Mouse (Mus musculus) heart, embryonic 16.5 days (tissue): ENCODE results near the gene Ndufb8. TPM values are rescaled to one million over a fixed set of nuclear protein-coding genes. Genes with fewer than 3 reads are reported as not detected.
A peak's percentile ranks its signal among the peaks of the same experiment; 100 is the strongest.

Experiments used
- ATAC-seq: fragments of 200-750 bp; cut with Nextera tagmentation; replicated peaks from 2 replicates; pipeline ENCODE4 v1.8.0; 2017; ENCODE audit warnings: moderate number of reproducible peaks; ENCODE audit not compliant: insufficient read depth, low FRiP score; ENCODE audit errors: extremely low read depth
- H3K27ac ChIP-seq: fragments of 300-500 bp; sonication (generic); 2 replicates; pipeline ENCODE4 v1.5.1; 2014; ENCODE audit warnings: mild to moderate bottlenecking, low read length, control low read depth, moderate library complexity
- H3K27me3 ChIP-seq: fragments of 300-500 bp; sonication (generic); 2 replicates; pipeline ENCODE4 v1.6.1; 2014; ENCODE audit warnings: low read length, mixed read lengths; ENCODE audit not compliant: control insufficient read depth, insufficient read depth
- H3K36me3 ChIP-seq: fragments of 300-500 bp; sonication (generic); 2 replicates; pipeline ENCODE4 v1.6.1; 2014; ENCODE audit not compliant: control insufficient read depth, insufficient read depth
- H3K4me1 ChIP-seq: fragments of 300-500 bp; sonication (generic); 2 replicates; pipeline ENCODE4 v1.6.1; 2014; ENCODE audit warnings: low read length, mixed read lengths; ENCODE audit not compliant: control insufficient read depth, insufficient read depth
- H3K4me2 ChIP-seq: fragments of 300-500 bp; sonication (generic); 2 replicates; pipeline ENCODE4 v1.6.1; 2014; ENCODE audit warnings: low read depth, mild to moderate bottlenecking, control low read depth, low read length
- H3K4me3 ChIP-seq: fragments of 300-500 bp; sonication (generic); 2 replicates; pipeline ENCODE4 v1.5.1; 2014; ENCODE audit warnings: mild to moderate bottlenecking, control low read depth, low read length
- H3K9ac ChIP-seq: fragments of 300-500 bp; sonication (generic); 2 replicates; pipeline ENCODE4 v1.6.1; 2014; ENCODE audit warnings: low read length, control low read depth
- H3K9me3 ChIP-seq: fragments of 300-500 bp; sonication (generic); replicated peaks from 2 replicates; pipeline ENCODE4 v1.6.1; 2016; ENCODE audit warnings: low read length; ENCODE audit not compliant: control insufficient read depth
- WGBS: fragments of 180-500 bp; shearing (Covaris S2); extraction: QIAGEN DNeasy Blood & Tissue Kit; methylation state at CpG from one replicate; pipeline ENCODE4 v1.1.7; 2014; 5-methylcytosine and 5-hydroxymethylcytosine counted together
- polyA plus RNA-seq: library from polyadenylated mRNA; unstranded; fragments of >200 nt; fragmentation: Nextera tagmentation; extraction: Ambion mirVana; gene quantifications from 2 replicates; pipeline ENCODE4 v1.2.1, GENCODE M21; 2015

The Ndufb8 gene
- polyA plus RNA-seq, 1 experiment from 2014 or later: 1,261 TPM

- peaks cover 7% of the 10 kb centered on the region for H3K9me3 ChIP-seq
- ATAC-seq: no peak
- H3K4me1 ChIP-seq: peaks cover 3% of the 10 kb centered on the region; the same call in 1 of the 2 replicates
- H3K36me3 ChIP-seq: peaks cover 16% of the 10 kb centered on the region
- no peaks in the 10 kb centered on the region for H3K27me3 ChIP-seq
- no peak overlapping the region for H3K4me2 ChIP-seq
- WGBS: 64% methylated on average over 10 of the region's 10 CpGs
- H3K4me3 ChIP-seq: no peak overlapping the region
- no peak overlapping the region for H3K9ac ChIP-seq
- H3K27ac ChIP-seq: no peak overlapping the region
Observed at GRCm38 (mm10) chr19:44544372-44544771, 10.9 kb downstream of the Ndufb8 start.

GRCm38 (mm10) chr19:44542694-44543178, 12.5 kb downstream of the Ndufb8 start:
- no peak for ATAC-seq
- Histone ChIP-seq H3K36me3 (no peaks in the 10 kb centered on the region), H3K9ac (no peak overlapping the region), H3K4me1 (peaks cover 3% of the 10 kb centered on the region; the same call in 1 of the 2 replicates), H3K9me3 (peaks cover 7% of the 10 kb centered on the region), H3K4me2 (no peak overlapping the region), H3K27ac (no peak overlapping the region), H3K4me3 (no peak overlapping the region), H3K27me3 (no peaks in the 10 kb centered on the region)
- WGBS: 85% methylated on average over 8 of the region's 8 CpGs

- H3K27ac ChIP-seq: no peak overlapping the region
- no peak overlapping the region for H3K9ac ChIP-seq
- H3K4me2 ChIP-seq: no peak overlapping the region
- H3K9me3 ChIP-seq: peaks cover 7% of the 10 kb centered on the region
- no peaks in the 10 kb centered on the region for H3K36me3 ChIP-seq
- WGBS: 78% methylated on average over 8 of the region's 8 CpGs
- H3K4me3 ChIP-seq: no peak overlapping the region
- no peaks in the 10 kb centered on the region for H3K4me1 ChIP-seq
- ATAC-seq: no peak
- no peaks in the 10 kb centered on the region for H3K27me3 ChIP-seq
Observed at GRCm38 (mm10) chr19:44537416-44537815, 17.8 kb downstream of the Ndufb8 start.

- Histone ChIP-seq H3K9me3 (no peaks in the 10 kb centered on the region), H3K27ac (no peak overlapping the region), H3K9ac (no peak overlapping the region), H3K4me1 (no peaks in the 10 kb centered on the region), H3K27me3 (no peaks in the 10 kb centered on the region), H3K4me2 (no peak overlapping the region), H3K4me3 (no peak overlapping the region), H3K36me3 (no peaks in the 10 kb centered on the region)
- ATAC-seq: no peak
- 36% methylated on average over 3 of the region's 3 CpGs for WGBS
Observed at GRCm38 (mm10) chr19:44535376-44535775, 19.9 kb downstream of the Ndufb8 start.

- Histone ChIP-seq H3K4me3 (no peak overlapping the region), H3K4me1 (no peaks in the 10 kb centered on the region), H3K9ac (no peak overlapping the region), H3K4me2 (no peak overlapping the region), H3K27me3 (no peaks in the 10 kb centered on the region), H3K27ac (no peak overlapping the region), H3K36me3 (no peaks in the 10 kb centered on the region), H3K9me3 (no peaks in the 10 kb centered on the region)
- WGBS: 72% methylated on average over 6 of the region's 6 CpGs
- ATAC-seq: no peak
Observed at GRCm38 (mm10) chr19:44530018-44530417, 25.2 kb downstream of the Ndufb8 start.

GRCm38 (mm10) chr19:44525551-44526205, 29.6 kb downstream of the Ndufb8 start:
- H3K27me3 ChIP-seq: no peaks in the 10 kb centered on the region
- H3K9me3 ChIP-seq: no peaks in the 10 kb centered on the region
- H3K4me1 ChIP-seq: no peaks in the 10 kb centered on the region
- no peak for ATAC-seq
- no peak overlapping the region for H3K9ac ChIP-seq
- no peak overlapping the region for H3K4me3 ChIP-seq
- H3K36me3 ChIP-seq: no peaks in the 10 kb centered on the region
- no peak overlapping the region for H3K4me2 ChIP-seq
- H3K27ac ChIP-seq: no peak overlapping the region
- WGBS: 66% methylated on average over 9 of the region's 9 CpGs

- ATAC-seq: peak; percentile 63; the same call in 1 of the 2 replicates
- 30% methylated on average over 7 of the region's 7 CpGs for WGBS
- Histone ChIP-seq H3K27me3 (peaks cover 6% of the 10 kb centered on the region), H3K27ac (no peak overlapping the region), H3K4me3 (no peak overlapping the region), H3K4me2 (no peak overlapping the region), H3K9me3 (no peaks in the 10 kb centered on the region), H3K9ac (no peak overlapping the region), H3K4me1 (no peaks in the 10 kb centered on the region), H3K36me3 (no peaks in the 10 kb centered on the region)
Observed at GRCm38 (mm10) chr19:44519152-44519551, 36.1 kb downstream of the Ndufb8 start.

GRCm38 (mm10) chr19:44517996-44518768, 37.1 kb downstream of the Ndufb8 start:
- Histone ChIP-seq H3K4me2 (no peak overlapping the region), H3K27me3 (peaks cover 6% of the 10 kb centered on the region), H3K4me3 (no peak overlapping the region), H3K4me1 (no peaks in the 10 kb centered on the region), H3K9ac (no peak overlapping the region), H3K9me3 (no peaks in the 10 kb centered on the region), H3K27ac (no peak overlapping the region), H3K36me3 (no peaks in the 10 kb centered on the region)
- ATAC-seq: no peak
- 57% methylated on average over 12 of the region's 12 CpGs for WGBS

- Histone ChIP-seq H3K9ac (no peak overlapping the region), H3K4me2 (no peak overlapping the region), H3K4me3 (no peak overlapping the region), H3K9me3 (no peaks in the 10 kb centered on the region), H3K27me3 (peaks cover 30% of the 10 kb centered on the region), H3K27ac (no peak overlapping the region), H3K4me1 (peaks cover 11% of the 10 kb centered on the region; the same call in 1 of the 2 replicates), H3K36me3 (no peaks in the 10 kb centered on the region)
- 50% methylated on average over 6 of the region's 6 CpGs for WGBS
- no peak for ATAC-seq
Observed at GRCm38 (mm10) chr19:44515769-44516168, 39.5 kb downstream of the Ndufb8 start.
